Mouse (Mus musculus): ENCODE measurements at regions not wholly inside any gene's neighbourhood (a gene's known extent, or its start where the extent isn't known, plus 50 kb on each side); places are given as distances from the start of the nearest gene placed in this dataset.

GRCm38 (mm10) chr7:88185120-88185796, 92.6 kb upstream of the Ctsc start:
- no peak for DNase-seq (ENCODE audit: low read depth, low spot score)

GRCm38 (mm10) chr7:88187555-88187954, 90.3 kb upstream of the Ctsc start:
- DNase-seq (ENCODE audit: low read depth, low spot score) = no peak

GRCm38 (mm10) chr7:88192771-88193170, 85.1 kb upstream of the Ctsc start:
- DNase-seq (ENCODE audit: low read depth, low spot score) = peak; percentile 33

DNA sequence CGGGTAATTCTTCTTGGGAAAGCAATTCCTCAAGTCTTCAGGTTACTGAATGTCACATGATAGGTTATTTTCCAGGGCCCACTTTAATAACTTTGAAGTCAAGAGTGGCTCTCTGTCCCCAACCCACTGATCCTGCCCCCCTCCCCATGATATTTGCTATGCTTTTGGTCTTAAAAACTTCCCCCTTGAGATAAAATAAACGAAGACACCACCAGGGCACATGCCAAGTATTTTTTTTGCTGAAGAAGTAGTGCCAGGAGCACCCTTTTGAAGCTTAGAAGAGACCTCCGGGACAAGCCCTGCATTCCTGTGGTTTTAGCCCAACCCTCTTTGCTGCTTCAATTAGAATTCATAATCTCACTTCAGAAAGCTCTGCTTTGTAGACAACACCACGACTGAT, 78.8 kb upstream of the Ctsc start:
- no peak for DNase-seq (ENCODE audit: low read depth, low spot score)

- DNase-seq (ENCODE audit: low read depth, low spot score) = peak; percentile 22
These were observed 77.9 kb upstream of the Ctsc start for GRCm38 (mm10) chr7:88199929-88200538.

GRCm38 (mm10) chr7:88201658-88202364, 76.1 kb upstream of the Ctsc start:
- peak; percentile 23 for DNase-seq (ENCODE audit: low read depth, low spot score)

DNA sequence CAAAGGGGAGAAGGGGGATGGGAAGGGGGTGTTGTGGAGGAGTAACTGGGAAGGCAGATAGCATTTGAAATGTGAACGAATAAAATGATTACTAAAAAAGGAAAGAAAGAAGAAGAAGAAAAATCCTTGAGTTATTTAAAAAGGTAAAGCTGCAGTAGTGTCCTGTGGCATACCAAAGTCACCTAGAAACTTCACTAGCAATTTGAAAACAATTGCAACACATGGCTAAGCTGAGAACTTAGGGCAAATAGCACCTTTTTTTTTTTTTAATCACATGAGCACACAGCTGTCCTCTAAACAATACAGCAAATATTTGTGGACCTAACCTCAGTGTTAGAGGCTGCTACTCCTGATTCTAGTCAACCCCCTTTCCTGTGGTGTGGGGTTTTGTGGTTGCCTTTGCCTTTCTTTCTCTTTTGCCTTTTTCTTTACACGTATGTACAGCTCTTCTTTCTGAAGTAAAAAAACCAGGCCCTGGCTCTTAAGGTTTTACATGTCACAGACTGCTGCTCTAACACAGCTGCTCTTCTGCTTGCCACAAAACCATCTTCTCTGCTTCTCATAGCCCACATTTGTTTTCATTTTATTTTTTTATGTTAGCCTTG, 71.6 kb upstream of the Ctsc start:
- no peak for DNase-seq (ENCODE audit: low read depth, low spot score)

- no peak for DNase-seq (ENCODE audit: low read depth, low spot score)
These were observed 70.8 kb upstream of the Ctsc start for GRCm38 (mm10) chr7:88206914-88207710.

DNA sequence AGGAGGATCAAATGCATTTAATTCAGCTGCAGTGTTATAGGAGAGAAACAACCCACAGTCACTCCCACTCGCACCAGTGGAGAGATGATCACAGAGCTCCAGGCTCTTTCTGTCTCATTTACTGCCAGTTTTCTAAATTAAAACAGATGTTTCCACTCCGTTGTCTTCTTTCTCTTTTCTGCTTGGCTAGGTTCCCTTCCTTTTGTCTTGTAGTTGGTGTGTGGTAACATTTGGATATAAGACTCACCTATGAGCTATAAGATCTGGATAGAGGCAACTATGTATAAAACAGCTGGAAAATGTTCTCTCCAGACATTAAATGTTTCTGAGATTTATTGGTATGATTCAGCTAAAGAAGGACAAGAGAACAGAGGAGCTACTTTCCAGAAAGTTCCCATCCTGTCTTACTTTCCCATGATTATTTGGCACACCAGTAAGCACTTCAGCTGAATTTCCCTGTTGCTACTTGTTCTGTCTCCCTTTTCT, 63.1 kb upstream of the Ctsc start:
- DNase-seq (ENCODE audit: low read depth, low spot score) = no peak

GRCm38 (mm10) chr7:88215425-88215824, 62.5 kb upstream of the Ctsc start:
- no peak for DNase-seq (ENCODE audit: low read depth, low spot score)

GRCm38 (mm10) chr7:88222141-88222540, 55.7 kb upstream of the Ctsc start:
- DNase-seq (ENCODE audit: low read depth, low spot score) = no peak

DNA sequence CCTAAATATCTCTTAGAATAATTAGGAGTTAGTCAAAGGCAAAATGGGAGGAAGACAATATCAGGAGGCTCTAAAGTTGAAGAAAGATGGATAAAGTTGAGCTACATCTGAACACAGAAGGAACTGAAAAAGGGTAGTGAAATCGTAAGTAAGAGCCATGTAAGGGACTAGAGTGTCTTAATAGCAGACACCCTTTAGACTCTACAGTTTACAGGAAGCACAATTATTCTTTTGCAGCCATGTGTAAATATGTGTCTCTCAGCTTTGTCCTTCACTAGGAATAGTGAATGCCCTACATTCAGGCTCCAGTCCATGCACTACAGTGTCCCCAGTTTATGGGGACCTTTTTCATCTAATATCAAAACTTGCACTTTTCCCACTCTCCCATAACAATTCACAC, 52.1 kb upstream of the Ctsc start:
- DNase-seq (ENCODE audit: low read depth, low spot score) = no peak

Measured in skeletal muscle tissue, adult 2 months (tissue).